Mouse (Mus musculus): ENCODE results near the gene Adam17.
A peak's percentile ranks its signal among the peaks of the same experiment; 100 is the strongest.

Adam17 gene

GRCm38 (mm10) chr12:21305741-21306140, 67.7 kb downstream of the Adam17 start:
- no peak for DNase-seq

GRCm38 (mm10) chr12:21302361-21302783, 71.1 kb downstream of the Adam17 start:
- no peak for DNase-seq

GRCm38 (mm10) chr12:21301932-21302331, 71.5 kb downstream of the Adam17 start:
- no peak for DNase-seq

GRCm38 (mm10) chr12:21301324-21301723, 72.1 kb downstream of the Adam17 start:
- DNase-seq: no peak

GRCm38 (mm10) chr12:21298856-21299255, 74.6 kb downstream of the Adam17 start:
- no peak for DNase-seq

- DNase-seq: no peak
Observed at GRCm38 (mm10) chr12:21289651-21290050, 83.8 kb downstream of the Adam17 start.

- no peak for DNase-seq
Observed at GRCm38 (mm10) chr12:21288716-21289395, 84.6 kb downstream of the Adam17 start.

- DNase-seq: peak; percentile 21
Observed at GRCm38 (mm10) chr12:21286712-21287650, 86.5 kb downstream of the Adam17 start.

GRCm38 (mm10) chr12:21286243-21286622, 87.2 kb downstream of the Adam17 start, which contains the start of gene Itgb1bp1:
Gene Itgb1bp1 (minus strand): TSS chr12:21286284.
- DNase-seq: peak; percentile 98

GRCm38 (mm10) chr12:21285508-21286242, 87.8 kb downstream of the Adam17 start:
- no peak for DNase-seq

- no peak for DNase-seq
Observed at GRCm38 (mm10) chr12:21284761-21285441, 88.5 kb downstream of the Adam17 start, which contains the start of gene Cpsf3. Gene Cpsf3 (plus strand): TSS chr12:21285391.

GRCm38 (mm10) chr12:21277352-21277864, 96.0 kb downstream of the Adam17 start:
- peak; percentile 40 for DNase-seq

- no peak for DNase-seq
Observed at GRCm38 (mm10) chr12:21274446-21274845, 99.0 kb downstream of the Adam17 start.
